Mouse (Mus musculus): Measurements from ENCODE around the gene Zcchc24.
A peak's percentile ranks its signal among the peaks of the same experiment; 100 is the strongest.
"Not testable (repeated sequence)": the region's sequence is repeated elsewhere in the genome, so short reads cannot be mapped to it uniquely, and the experiment has no call there.

Zcchc24 gene

GRCm38 (mm10) chr14:25768915-25769625, at the start of gene Zcchc24:
Gene Zcchc24, minus strand, starts transcription at chr14:25769039.
- DNase-seq (ENCODE audit: low read depth in 2 of 2, low spot score in 2 of 2), result peak; percentile 60 to 61

DNA sequence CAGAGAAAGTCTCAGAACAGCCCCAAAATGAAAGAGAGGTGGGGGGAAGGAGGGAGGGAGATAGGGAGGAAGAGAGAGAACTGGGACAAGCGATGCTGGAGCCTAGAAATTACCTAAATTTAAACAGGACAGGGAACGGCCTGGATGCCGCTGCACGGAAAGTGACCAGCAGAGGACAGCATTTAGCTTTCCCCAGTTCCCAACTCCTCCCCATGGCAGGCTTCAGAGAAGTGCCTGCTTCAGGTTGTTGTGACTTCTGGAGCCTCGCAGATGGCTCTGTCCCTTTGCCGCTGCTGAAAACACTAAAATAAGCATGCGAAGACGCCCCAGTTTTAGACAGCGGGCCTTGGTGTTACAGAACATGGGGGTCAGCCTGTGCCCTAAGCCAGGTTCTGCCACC, 47.6 kb upstream of the Zcchc24 start:
- DNase-seq (ENCODE audit: low read depth in 2 of 2, low spot score in 2 of 2), result peak in 1 of 2 experiments; percentile 14

DNA sequence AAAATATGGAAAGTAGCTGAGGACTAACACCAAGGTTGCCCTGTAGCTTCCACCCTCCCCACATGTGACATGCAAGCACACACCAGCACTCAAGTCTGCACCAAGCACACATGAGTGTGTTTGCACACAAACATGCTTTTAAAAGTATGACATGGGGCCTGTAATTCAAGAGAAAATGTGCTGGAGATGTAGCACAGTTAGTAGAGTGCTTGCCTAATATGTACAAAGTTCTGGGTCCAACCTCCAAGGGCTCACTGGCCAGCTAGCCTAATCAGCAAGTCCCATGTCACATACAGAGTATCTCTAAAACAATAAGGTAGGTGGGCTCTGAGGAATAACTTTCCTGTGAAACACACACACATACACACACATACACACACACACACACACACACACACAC, 45.3 kb upstream of the Zcchc24 start:
- no peak for DNase-seq (ENCODE audit: low read depth in 2 of 2, low spot score in 2 of 2)

DNA sequence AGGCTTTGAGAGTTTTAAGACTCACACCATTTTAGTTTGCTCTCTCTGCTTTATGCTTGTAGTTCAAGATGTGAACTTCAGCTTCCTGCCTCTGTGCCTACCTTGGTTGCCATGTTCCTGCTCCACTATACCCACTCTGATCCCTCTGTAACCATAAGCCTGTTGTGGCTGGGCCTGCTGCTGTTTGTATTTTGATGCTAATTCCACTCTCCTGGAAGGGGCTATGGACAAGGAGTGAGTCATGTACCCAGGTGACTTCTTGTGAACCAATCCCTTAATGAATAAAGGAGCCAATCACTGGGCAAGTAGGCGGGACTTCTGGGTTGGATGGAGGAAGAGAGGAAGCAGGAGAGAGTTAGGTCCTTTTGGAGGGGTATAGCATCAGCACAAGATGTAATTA, 42.2 kb upstream of the Zcchc24 start:
- not testable (repeated sequence) for DNase-seq (ENCODE audit: low read depth in 2 of 2, low spot score in 2 of 2)

- no peak for DNase-seq (ENCODE audit: low read depth in 2 of 2, low spot score in 2 of 2)
These were observed 37.7 kb upstream of the Zcchc24 start for GRCm38 (mm10) chr14:25806561-25806960.

DNA sequence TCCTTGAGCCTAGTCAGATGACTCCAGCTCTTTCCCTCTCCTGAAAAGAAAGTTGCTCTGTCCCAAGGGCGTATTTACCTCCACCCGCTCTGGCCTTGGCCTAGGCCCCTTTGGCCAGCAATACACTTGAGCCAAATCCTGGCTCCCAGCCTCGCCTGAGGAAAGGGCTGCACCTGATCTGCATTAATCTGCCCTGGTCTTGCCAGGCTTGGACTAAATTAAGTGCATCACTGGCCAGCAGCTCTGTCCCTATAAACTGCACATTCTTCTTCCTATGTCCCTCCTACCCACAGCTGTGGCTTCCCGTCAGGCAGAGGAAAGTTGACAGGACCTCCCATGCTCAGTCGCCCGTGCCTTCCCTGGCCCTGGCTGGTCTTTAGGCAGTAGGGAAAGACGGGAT, 37.0 kb upstream of the Zcchc24 start:
- DNase-seq (ENCODE audit: low read depth in 2 of 2, low spot score in 2 of 2), result no peak

DNA sequence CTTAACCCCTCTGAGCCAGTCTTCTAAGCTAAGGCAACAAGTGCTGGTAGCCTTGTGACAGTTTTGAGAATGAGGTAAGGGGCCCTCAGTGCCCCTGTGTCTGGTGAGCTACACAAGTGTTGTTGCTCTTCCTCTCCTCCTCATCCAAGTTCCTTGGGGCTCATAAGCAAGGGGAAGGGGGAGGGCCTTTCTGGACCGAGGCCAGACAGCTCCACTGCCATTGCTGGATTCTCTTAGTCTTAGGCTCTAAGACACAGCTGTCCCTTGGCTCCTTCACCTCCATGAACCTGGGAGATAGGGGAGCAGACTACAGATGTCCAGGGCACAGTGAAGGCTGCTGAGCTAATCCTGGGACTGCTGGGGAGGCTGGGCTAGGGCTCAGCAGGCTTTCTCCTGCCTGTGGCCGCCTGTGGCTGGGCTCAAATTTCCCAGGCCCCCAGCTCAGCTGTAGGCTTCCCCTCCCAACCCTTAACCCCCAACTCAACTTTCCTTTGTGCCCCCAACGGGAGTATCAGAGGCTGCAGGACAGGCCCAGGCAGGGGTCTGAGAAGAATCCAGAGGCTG, 34.5 kb upstream of the Zcchc24 start:
- no peak for DNase-seq (ENCODE audit: low read depth in 2 of 2, low spot score in 2 of 2)

- no peak for DNase-seq (ENCODE audit: low read depth in 2 of 2, low spot score in 2 of 2)
These were observed 33.7 kb upstream of the Zcchc24 start for GRCm38 (mm10) chr14:25802511-25802910.

DNA sequence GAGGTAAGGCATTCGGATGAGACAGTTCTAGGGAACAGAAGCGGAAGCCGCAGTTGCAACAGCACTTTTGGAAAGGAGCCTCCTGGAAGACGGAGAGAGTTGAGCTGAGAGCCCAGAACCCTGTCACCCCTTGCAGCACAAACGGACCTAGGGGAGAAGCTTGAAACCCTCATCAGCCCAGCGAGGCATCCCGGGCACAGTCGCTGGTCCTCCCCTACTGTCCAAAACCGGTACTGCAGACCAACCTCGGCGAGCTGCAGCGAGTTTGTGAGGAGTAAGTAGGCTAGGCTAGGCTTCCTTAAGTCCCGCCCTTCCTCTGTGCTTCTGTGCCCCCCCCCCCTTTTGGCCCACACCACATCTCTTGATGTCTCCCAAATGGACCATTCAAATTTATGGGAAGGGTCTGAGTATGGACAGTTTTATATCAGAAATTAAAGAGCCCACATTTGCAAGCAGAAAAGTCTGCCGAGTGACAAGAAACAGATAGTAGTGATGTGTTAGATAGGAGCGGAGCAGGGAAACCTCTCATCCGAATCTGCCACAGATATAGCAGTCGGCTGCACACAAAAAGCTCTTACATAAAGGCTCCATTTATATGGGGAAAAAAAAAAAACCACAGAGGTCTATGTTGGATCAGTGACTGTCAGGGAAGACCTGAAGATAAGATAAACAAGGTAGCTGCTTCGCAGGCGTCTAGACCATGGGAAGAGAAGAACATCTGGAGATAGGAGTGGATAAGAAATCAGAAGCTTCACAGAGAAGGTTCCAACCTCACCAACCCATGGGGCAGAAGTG, 31.5 kb upstream of the Zcchc24 start:
- peak; percentile 58 to 69 for DNase-seq (ENCODE audit: low read depth in 2 of 2, low spot score in 2 of 2)

DNA sequence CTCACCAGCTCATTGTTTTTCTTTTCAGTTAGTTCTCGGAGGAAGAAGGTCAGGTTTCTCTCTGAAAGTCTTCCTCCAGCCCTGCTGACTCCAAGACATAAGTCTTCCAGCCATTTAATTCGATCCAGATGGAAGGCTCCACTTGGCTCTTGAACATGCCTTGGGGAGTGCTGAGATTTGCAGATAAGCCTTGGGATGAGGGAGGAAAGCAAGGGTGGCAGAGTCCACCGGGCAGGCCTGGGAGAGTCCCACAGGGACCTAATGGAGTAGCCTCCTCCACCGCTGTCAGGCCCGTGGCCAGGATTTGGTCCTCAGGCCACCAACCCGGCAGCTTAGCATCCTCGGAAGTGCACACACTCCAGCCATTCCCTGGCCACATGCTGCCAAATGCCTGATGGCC, 27.8 kb upstream of the Zcchc24 start:
- DNase-seq (ENCODE audit: low read depth in 2 of 2, low spot score in 2 of 2), result no peak

DNA sequence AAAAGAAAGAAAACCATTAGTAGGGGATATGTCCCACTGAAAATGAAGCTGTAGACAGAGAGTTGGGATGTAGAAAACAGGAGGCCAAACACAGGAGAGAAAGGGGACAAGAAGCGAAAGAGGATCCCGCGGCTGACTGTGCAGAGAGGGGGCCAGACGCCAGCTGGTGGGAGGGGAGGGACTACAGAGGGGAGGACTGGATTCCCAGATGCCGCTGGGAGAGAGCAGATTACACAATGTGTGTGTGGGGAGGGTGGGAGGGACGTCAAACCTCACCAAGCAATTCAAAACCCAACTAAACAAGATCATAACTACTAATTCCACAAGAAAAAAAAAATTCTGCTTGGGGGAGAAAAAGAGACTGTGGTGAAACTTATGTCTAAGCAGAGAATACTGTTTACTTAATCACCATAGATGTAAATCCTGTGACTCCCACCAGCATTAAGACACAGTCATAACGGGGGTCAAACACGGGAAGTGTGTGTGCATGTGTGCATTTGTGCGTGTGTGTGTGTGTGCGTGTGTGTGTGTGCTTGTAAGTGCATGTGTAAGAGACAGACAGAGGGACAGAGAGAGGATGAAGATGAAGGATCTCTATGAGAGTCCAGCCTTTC, 26.8 kb upstream of the Zcchc24 start:
- DNase-seq (ENCODE audit: low read depth in 2 of 2, low spot score in 2 of 2), result no peak

DNA sequence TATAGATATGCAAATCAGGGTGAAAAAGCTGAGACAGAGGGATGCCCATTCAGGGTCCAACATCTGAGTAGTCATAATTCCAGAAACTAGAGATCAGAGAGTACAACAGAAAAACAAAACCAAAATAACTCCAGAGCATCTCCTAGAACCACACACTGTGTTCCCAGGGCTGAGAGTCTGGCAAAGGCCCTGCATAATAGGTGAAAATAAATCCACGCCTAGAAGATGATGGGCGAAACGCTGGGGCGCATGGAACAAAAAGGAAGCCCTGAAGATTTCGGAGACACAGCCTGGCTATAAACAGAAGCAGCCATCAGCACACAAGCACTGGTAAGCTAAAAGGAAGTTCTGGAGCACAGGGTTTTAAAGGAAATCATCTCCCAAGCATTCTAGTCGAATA, 26.2 kb upstream of the Zcchc24 start:
- no peak for DNase-seq (ENCODE audit: low read depth in 2 of 2, low spot score in 2 of 2)

DNA sequence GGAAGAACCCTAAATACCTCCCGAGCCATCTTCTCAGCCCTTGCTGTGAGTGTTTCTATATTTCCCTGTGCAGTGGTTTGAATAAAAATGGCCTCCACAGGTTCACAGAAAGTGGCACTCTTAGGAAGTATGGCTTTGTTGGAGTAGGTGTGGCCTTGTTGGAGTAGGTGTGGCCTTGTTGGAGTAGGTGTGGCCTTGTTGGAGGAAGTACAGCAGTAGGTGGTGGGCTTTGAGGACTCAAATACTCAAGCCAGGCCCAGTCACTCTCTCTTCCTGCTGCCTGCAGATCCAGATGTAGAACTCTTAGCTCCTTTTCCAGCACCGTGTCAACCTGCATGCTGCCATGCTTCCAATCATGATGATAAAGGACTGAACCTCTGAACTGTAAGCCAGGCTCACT, 25.5 kb upstream of the Zcchc24 start:
- DNase-seq (ENCODE audit: low read depth in 2 of 2, low spot score in 2 of 2), result no peak

GRCm38 (mm10) chr14:25790768-25791302, 22.0 kb upstream of the Zcchc24 start:
- DNase-seq (ENCODE audit: low read depth in 2 of 2, low spot score in 2 of 2), result no peak

- no peak for DNase-seq (ENCODE audit: low read depth in 2 of 2, low spot score in 2 of 2)
These were observed 21.1 kb upstream of the Zcchc24 start for GRCm38 (mm10) chr14:25789946-25790345.

DNA sequence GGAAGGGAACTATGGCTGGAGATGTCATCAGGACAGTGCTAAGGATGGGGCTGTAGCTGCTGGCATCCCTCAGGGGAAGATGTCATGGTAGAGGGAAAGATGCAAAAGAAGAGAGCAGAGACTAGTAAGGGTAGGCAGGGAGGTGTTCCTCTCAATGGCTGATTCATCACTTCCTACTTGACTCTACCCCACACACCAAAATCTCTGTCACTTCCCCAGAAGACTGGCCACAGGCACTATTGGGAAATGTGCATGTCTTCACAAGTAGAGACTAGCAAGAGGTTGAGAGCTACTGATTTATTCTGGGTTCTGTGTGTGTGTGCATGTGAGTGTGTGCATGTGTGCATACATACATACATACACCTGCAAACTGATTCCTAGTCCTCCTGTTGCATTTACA, 20.4 kb upstream of the Zcchc24 start:
- no peak for DNase-seq (ENCODE audit: low read depth in 2 of 2, low spot score in 2 of 2)

- DNase-seq (ENCODE audit: low read depth in 2 of 2, low spot score in 2 of 2), result no peak
These were observed 19.4 kb upstream of the Zcchc24 start for GRCm38 (mm10) chr14:25788201-25788600.

DNA sequence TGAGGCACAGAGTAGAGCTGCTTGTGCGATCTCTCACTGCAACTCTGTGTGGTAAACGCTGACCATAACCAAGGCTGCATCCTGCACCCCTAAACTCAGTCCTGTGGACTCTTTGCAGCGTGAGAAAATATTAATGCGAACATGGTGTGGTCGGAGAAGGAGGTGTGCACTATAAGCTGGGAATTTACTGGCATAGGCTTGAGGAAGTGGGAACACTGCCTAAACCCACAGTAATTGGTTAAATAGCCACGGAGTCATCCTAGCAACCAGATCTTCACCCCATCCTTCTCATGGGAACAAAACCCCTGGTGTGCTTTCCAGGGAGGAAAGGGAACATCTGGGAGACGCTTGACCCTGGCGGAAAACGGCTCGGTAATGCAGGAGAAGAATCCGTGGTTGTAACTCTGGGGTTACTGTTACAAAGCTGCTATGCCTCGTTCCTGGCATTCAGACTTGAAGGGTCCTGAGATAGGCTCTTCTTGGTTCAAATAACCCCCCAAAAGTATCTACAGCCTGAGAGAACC, 18.6 kb upstream of the Zcchc24 start:
- DNase-seq (ENCODE audit: low read depth in 2 of 2, low spot score in 2 of 2), result no peak

DNA sequence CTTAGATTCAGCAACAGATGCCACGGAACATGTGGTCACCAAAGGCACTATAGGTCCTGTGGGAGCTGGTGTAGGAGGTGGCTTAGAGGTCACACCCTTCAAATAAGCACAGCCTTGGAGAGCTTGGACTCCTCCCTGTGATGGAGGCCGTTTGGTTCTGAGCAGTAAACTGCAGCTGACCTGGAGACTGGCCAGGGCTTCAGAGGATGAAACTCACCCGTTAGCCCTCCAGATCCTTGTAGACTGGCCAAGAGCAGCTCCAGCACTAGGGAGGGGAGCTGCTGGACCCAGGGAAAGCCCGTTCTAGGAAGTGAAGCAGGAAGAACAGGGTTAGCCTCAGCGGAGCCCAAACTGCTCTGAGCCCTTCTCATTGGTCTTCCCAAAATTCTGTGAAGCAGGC, 18.1 kb upstream of the Zcchc24 start:
- DNase-seq (ENCODE audit: low read depth in 2 of 2, low spot score in 2 of 2), result no peak

DNA sequence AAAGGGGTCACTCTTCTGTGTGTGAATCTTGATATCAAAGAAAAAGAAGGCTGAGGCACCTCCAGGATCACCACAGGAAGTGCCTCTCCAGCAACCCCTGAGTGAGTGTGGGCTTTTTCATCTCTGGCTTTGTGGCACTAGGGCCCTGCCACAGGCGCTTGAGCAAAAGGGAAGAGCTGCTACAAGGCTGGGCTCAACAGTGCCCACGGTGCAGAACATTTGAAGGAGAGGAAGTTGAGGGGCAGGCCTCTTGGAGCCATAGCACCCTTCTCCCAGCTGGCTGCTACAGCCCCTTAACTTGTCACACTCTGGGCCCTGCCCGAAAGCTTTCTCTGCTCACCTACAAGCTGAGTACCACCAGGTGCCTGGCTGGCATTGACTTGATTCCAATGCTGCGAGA, 16.4 kb upstream of the Zcchc24 start:
- DNase-seq (ENCODE audit: low read depth in 2 of 2, low spot score in 2 of 2), result no peak

- DNase-seq (ENCODE audit: low read depth in 2 of 2, low spot score in 2 of 2), result no peak
These were observed 14.4 kb upstream of the Zcchc24 start for GRCm38 (mm10) chr14:25783220-25783619.

Data from CD8-positive naive resting alpha-beta T cell, adult 2 months (primary cell).